Mouse (Mus musculus): ENCODE measurements around the gene Fcho2. TPM values are rescaled to one million over a fixed set of nuclear protein-coding genes. Genes with fewer than 3 reads are reported as not detected.
"Not testable (repeated sequence)": the region's sequence is repeated elsewhere in the genome, so short reads cannot be mapped to it uniquely, and the experiment has no call there.

The Fcho2 gene
- total RNA-seq (2021): 10 to 100 TPM; 40.6 to 50.8 TPM
- long read RNA-seq, experiment 1, partial matches to known transcripts: 1 of 2 reads
- long read RNA-seq, experiment 1, other reads (novel, unspliced or antisense): 1 of 2 reads
- long read RNA-seq, experiment 2, partial matches to known transcripts: 0 of 1 reads
- long read RNA-seq, experiment 2, other reads (novel, unspliced or antisense): 1 of 1 reads

DNA sequence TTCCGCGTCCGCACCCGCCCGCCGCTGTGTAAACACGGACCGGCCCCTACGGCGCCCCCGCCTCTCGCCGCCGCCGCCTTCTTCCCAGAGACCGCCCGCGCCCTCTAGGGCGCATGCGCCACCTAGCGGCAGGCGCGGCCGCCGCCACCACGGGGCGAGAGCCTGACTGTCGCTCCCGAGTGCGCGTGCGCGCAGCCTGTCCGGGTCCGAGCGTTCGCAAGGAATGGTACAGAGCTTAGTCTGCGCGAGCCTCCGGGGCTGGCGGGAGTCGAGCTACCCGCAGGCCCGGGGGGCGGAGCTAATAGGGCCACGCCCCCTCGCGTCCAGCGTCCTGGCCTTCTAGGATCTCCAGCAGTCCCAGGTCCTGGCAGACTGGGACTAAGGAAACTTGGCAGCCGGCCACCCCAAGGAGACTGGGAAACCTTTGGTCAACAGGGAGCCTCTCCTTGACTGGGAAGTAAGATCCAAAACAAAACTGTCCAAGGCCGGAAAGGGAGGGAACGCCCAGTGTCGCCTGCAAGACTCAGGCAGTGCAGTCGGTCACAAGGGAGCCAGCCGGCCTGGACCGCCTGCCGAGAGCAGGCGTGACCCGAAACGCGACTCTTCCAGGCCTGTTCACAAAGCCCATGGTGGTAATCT is at the start of gene Fcho2:
Fcho2 (minus strand) TSS at position 303 of the 639 bp plus-strand sequence.
- DNase-seq: peak; percentile 99

DNA sequence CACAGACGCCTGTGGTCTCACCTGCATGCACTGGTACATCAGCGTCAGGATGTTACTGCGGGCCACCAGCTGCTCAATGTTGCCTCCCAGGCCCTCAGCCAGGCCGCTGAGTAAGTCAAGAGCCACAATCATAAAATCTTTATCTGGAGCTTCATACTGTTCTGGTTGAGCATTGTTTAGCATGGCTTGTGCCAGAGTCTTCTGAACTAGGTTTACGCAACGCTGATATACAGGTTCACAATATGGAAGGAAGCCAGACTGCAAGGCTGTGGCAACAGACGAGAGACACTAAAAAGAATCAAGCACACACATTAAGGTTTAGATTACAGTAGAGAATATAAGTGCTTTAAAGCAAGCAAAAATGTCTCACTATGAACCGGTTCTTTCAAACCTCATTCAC is 40.0 kb upstream of the Fcho2 start:
- DNase-seq: peak; percentile 25

DNA sequence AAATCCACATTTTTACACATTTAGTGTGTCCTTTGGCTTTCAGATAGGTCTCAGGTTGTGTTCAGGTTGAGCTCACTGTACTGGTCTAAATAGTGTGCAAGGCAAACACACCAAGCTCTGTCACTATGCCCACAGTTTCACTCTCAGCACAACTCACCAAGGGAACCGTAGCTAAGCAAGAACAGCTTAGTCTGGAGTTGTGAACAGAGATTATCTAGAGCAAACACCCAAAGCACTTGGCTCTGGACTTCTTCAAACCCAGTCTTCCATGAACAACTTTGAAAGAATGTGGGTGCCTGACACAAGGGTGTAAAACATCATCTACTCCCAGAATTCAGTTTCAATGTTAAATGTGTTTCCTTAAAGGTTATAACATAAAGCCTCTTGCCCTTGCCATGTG is 30.5 kb upstream of the Fcho2 start:
- DNase-seq: no peak

GRCm38 (mm10) chr13:98836423-98837088 is 21.3 kb upstream of the Fcho2 start:
- DNase-seq: no peak

GRCm38 (mm10) chr13:98835740-98836139 is 20.5 kb upstream of the Fcho2 start:
- DNase-seq: no peak

DNA sequence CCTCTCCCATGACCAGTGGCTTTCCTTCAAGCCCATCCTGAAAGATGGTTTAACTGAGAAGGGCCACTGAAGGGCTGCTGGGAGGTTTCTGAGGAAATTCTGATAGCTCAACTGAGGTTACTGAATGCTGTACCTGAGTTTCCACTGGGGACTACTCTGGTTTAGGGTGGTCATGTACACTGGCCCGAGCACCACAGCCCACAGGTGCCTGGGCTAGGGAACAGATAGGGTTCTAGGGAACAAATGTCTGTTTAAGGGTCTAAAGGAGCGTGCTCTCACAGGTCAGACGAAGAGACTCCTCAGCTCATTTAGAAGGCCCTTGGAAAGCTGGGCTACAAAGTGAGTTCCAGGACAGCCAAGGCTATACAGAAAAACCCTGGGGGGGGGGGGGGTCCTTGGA is 19.5 kb upstream of the Fcho2 start:
- no peak for DNase-seq

GRCm38 (mm10) chr13:98834199-98834598 is 18.9 kb upstream of the Fcho2 start:
- no peak for DNase-seq

GRCm38 (mm10) chr13:98832451-98833450 is 17.5 kb upstream of the Fcho2 start:
- no peak for DNase-seq

DNA sequence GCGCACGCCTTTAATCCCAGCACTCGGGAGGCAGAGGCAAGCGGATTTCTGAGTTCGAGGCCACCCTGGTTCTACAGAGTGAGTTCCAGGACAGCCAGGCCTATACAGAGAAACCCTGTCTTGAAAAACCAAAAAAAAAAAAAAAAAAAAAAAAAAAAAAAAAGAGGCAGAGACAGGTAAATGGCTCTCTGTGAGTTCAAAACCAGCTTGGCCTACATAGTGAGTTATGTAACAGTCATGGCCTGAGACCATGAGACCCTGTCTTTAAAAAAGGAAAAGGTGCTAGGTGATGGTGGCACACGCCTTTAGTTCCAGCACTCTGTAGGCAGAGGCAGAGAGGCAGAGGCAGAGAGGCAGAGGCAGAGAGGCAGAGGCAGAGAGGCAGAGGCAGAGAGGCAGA is 13.8 kb upstream of the Fcho2 start:
- not testable (repeated sequence) for DNase-seq

DNA sequence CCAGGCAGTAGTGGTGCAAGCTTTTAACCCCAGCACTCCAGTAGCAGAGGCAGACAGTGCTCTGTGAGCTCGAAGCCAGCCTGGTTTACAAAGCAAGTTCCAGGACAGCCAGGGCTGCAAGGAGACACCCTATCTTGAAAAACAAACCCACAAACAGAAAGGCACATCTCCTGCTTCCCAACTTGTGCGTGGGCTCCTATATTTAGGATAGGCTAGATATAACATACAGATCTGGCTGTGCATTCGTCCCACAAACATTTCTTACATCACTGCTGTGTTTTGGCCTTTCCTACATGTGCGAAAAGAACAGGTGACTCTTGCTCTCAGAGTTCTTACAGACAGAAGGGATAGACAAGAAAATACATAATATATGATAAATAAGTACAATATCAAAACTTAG is 10.3 kb upstream of the Fcho2 start:
- DNase-seq: no peak

DNA sequence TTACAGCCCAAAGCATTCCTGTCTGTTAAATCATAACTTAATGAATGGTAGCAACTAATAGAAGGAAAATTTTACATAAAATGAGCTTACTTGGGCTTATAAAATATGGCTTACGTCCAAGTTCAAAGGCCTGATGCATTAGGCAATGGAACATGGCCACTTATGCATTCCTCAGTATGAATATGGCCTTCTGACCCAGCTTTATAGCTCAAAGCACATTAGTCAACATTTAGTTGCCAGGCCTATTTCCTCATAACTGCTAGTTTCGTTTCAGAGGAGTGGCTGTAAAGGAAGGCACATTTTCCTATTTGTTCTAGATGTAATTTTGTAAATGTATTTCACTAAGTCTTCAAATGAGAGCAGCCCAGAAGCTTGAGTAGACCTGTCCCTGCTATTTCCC is 3.8 kb upstream of the Fcho2 start:
- no peak for DNase-seq

- DNase-seq: peak; percentile 22
Measured at GRCm38 (mm10) chr13:98818205-98818604, 3.0 kb upstream of the Fcho2 start.

DNA sequence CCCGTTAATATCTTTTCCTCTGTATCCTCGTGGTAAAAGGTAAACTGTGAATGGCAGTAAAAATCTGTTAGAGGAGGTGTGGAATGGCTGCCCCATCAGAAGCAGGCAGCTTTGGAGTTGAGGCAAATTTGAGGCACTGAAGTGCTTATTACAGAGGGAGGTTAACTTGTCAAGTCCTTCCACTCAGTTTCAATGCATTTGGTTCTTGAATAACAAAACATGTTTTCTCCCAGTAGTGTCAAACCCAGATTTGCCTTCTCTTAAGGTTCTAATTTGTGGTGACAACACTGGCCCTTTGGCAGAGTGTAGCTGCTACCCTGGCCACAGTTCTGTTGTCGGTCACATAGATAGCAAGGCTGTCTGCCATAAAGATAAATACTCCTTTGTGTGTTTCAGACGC is 2.5 kb upstream of the Fcho2 start:
- no peak for DNase-seq

DNA sequence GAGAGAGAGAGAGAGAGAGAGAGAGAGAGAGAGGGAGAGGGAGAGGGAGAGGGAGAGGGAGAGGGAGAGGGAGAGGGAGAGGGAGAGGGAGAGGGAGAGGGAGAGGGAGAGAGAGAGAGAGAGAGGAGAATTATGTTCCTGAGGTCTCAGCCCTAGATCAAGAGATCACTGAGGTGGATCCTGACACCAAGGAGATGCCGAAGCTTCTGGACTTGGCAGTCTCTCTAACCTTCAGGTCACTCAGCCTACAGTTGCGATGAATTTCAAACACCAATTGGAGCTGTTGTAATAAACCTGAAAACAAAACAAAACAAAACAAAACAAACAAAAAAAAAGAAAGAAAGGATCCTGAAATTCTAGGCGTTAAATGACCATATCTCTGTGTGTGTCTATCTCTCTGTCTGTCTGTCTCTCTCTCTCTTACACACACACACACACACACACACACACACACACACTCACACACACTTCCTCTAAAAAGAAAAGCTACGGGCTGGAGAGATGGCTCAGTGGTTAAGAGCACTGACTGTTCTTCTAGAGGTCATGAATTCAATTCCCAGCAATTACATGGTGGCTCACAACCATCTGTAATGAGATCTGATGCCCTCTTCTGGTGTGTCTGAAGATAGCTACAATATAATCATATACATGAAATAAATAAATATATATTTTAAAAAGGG is 1.9 kb upstream of the Fcho2 start:
- DNase-seq: not testable (repeated sequence)

DNA sequence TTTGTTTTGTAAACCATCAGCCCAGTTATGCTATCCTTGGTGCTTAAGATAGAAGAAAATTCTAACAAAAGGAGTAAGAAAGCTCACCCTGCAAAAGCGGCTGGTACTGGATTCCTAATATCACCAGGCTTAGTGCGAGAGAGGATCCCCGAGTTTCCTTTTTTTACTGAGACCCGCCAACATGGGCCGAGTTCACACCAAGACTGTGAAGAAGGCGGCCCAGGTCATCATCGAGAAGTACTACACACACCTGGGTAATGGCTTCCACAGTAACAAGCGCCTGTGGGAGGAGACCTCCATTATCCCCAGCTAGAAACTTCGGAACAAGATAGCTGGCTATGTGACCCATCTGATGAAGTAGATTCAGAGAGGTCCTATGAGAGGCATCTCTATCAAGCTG is 1.3 kb upstream of the Fcho2 start:
- DNase-seq: no peak

DNA sequence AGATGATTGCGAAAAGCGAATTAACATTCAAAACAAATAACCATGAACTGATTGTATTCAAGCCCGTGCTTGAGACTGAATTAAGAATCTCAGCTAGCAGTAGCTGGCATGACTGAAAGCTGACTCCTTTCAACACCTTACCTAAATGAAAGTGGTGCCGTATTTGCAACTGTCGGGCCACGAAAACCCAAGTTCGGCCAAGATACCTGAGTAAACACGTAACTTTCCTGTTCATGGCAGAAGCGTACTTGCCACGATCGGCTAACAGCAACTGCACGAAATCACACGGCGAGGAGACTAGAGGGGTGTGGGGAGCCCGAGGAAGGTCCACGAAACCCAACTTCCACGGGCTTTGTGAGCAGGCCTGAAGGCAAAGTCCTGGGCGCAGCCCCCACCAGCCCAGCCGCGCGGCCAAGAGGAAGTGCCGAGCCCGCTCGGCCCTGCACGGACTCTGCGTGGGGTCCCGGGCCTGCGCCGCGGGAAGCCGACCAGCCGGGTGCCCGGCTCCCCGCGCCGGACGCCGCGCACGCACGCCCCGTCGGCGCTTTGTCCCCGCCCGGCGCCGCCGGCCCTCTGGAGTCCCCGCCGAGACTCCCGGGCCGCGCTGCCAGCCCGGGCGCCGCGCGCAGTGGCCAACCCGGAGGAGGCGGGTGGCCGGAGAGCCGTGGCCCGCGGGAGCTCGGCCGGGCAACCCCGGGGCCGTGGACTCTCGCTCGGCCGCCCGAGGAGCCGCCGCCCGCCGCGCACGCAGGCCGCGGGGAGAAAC is 791 bp downstream of the Fcho2 start:
- DNase-seq: peak; percentile 70

DNA sequence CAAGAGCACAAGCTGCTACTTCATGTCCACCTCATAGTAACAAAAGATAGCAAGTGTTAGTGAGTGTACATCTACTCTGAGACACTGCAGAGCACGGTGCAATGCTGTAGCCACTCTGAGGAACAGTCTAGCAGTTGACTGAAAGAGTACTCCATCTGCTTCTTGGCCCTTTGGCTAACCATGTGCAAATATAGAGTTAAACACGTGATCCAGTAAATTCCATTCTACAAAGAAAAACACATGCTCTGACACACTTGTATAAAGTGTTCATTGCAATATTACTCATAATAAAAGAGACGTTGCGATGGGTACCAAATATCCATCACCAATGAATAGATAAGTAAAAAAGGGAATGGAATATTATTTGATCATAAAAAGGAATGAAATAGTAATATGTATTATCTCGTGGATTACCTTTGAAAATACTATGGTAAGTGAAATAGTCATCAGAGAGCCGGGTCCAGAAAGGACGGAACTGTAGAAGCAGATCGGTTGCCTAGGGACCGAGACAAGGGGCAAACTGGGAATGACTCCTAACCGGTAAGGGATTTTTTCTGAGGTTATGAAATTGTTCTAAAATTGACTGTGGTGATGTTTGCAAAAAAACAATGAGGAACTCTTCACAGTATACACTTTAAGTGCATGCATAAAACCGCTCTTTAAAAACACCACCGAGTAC is 1.5 kb downstream of the Fcho2 start:
- DNase-seq: no peak

- DNase-seq: no peak
Measured at GRCm38 (mm10) chr13:98813167-98813566, 2.1 kb downstream of the Fcho2 start.

DNA sequence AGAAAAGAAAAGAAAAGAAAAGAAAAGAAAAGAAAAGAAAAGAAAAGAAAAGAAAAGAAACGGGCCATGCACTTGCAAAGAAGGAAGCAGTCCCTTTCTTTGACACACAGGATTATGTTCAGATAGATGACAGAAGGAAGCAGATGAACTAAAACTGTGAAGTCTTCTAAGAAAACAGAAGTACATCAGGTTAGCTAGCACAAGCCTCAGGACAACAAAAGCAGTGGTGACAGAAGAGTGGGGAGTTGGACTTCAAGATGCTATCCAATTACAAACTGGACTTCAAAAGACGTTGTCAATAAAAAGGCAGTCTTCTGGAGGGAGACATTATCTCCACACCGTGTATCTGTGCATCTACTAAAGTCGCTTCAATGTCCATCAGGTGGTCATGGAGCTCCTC is 3.0 kb downstream of the Fcho2 start:
- no peak for DNase-seq

DNA sequence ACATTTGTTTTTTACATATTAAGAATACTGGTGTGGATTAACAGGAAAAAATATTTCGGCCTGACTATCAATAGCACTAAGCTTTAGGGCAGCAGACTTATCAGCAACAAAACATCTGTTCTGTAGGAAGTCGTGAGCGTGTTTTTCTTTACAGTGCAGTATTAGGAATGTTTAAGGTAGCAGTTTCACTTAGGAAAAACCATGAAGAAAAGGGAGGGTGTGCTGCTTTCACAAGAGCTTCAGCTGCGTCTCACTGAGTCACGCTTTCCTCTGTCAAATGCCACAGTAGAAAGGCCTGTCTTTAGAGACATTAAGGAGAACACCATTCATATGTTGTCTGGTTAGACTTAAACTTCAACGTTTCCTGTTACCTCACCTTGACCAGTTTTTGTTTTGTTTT is 5.1 kb downstream of the Fcho2 start:
- DNase-seq: no peak

- no peak for DNase-seq
Measured at GRCm38 (mm10) chr13:98809087-98809486, 6.2 kb downstream of the Fcho2 start.
